Mouse (Mus musculus) intestine, embryonic 15.5 days (tissue): Measurements from ENCODE around the gene Zfp981. TPM values are rescaled to one million over a fixed set of nuclear protein-coding genes. Genes with fewer than 3 reads are reported as not detected.
A peak's percentile ranks its signal among the peaks of the same experiment; 100 is the strongest.
"Not testable (repeated sequence)": the region's sequence is repeated elsewhere in the genome, so short reads cannot be mapped to it uniquely, and the experiment has no call there.

Source experiments
- ATAC-seq: fragments of 200-750 bp; cut with Nextera tagmentation; 2 replicates; pipeline ENCODE4 v1.8.0; 2017; ENCODE audit warnings: moderate TSS enrichment, moderate library complexity
- H3K27ac ChIP-seq: fragments of 300-500 bp; sonication (generic); 2 replicates; pipeline ENCODE4 v1.5.1; 2015; ENCODE audit warnings: mild to moderate bottlenecking, inconsistent platforms
- H3K27me3 ChIP-seq: fragments of 300-500 bp; sonication (generic); replicated peaks from 2 replicates; pipeline ENCODE4 v1.6.1; 2015; ENCODE audit warnings: inconsistent platforms
- H3K36me3 ChIP-seq: fragments of 300-500 bp; sonication (generic); 2 replicates; pipeline ENCODE4 v1.6.1; 2015; ENCODE audit warnings: inconsistent platforms
- H3K4me1 ChIP-seq: fragments of 300-500 bp; sonication (generic); replicated peaks from 2 replicates; pipeline ENCODE4 v1.6.1; 2015; ENCODE audit warnings: inconsistent platforms
- H3K4me2 ChIP-seq: fragments of 300-500 bp; sonication (generic); replicated peaks from 2 replicates; pipeline ENCODE4 v1.6.1; 2015; ENCODE audit warnings: mild to moderate bottlenecking, inconsistent platforms
- H3K4me3 ChIP-seq: fragments of 300-500 bp; sonication (generic); replicated peaks from 2 replicates; pipeline ENCODE4 v1.5.1; 2015; ENCODE audit warnings: inconsistent platforms
- H3K9ac ChIP-seq: fragments of 300-500 bp; sonication (generic); 2 replicates; pipeline ENCODE4 v1.6.1; 2015; ENCODE audit warnings: inconsistent platforms
- H3K9me3 ChIP-seq: fragments of 300-500 bp; sonication (generic); 2 replicates; pipeline ENCODE4 v1.6.1; 2016; ENCODE audit warnings: inconsistent platforms
- WGBS: fragments of 180-500 bp; shearing (Covaris S2); methylation state at CpG from one replicate; pipeline ENCODE4 v1.1.7; 2015; 5-methylcytosine and 5-hydroxymethylcytosine counted together
- polyA plus RNA-seq: library from polyadenylated mRNA; unstranded; fragments of >200 nt; fragmentation: Nextera tagmentation; extraction: Ambion mirVana; gene quantifications from 2 replicates; pipeline ENCODE4 v1.2.1, GENCODE M21; 2015

Zfp981 gene
- polyA plus RNA-seq, 1 experiment from 2014 or later, result not detected

- Histone ChIP-seq H3K9me3 (peaks cover 23% of the 10 kb centered on the region), H3K4me1 (no peaks in the 10 kb centered on the region), H3K4me2 (no peak overlapping the region), H3K36me3 (no peaks in the 10 kb centered on the region), H3K27ac (no peak overlapping the region), H3K9ac (no peak overlapping the region), H3K27me3 (no peaks in the 10 kb centered on the region), H3K4me3 (no peak overlapping the region)
- 43% methylated on average over 1 of the region's 1 CpGs for WGBS
- ATAC-seq, result no peak
Measured at GRCm38 (mm10) chr4:146492851-146493250, 9.0 kb upstream of the Zfp981 start.

GRCm38 (mm10) chr4:146493319-146493907 lies 8.4 kb upstream of the Zfp981 start:
- H3K4me3 ChIP-seq, H3K36me3 ChIP-seq, H3K27ac ChIP-seq, H3K4me2 ChIP-seq, H3K4me1 ChIP-seq, H3K27me3 ChIP-seq, H3K9ac ChIP-seq, ATAC-seq: not testable (repeated sequence)
- 86% methylated on average over 6 of the region's 6 CpGs for WGBS
- H3K9me3 ChIP-seq, result peaks cover 23% of the 10 kb centered on the region

- no peaks in the 10 kb centered on the region for H3K4me1 ChIP-seq
- no peak overlapping the region for H3K4me2 ChIP-seq
- H3K9me3 ChIP-seq, result peaks cover 21% of the 10 kb centered on the region
- H3K36me3 ChIP-seq, result no peaks in the 10 kb centered on the region
- no peak for ATAC-seq
- H3K27me3 ChIP-seq, result no peaks in the 10 kb centered on the region
- no peak overlapping the region for H3K9ac ChIP-seq
- H3K4me3 ChIP-seq, result no peak overlapping the region
- H3K27ac ChIP-seq, result no peak overlapping the region
- WGBS, result 68% methylated on average over 4 of the region's 4 CpGs
Measured at GRCm38 (mm10) chr4:146494980-146495379, 6.8 kb upstream of the Zfp981 start.

- 82% methylated on average over 9 of the region's 9 CpGs for WGBS
- not testable (repeated sequence) for ATAC-seq
Measured at GRCm38 (mm10) chr4:146497695-146498275, 4.0 kb upstream of the Zfp981 start.

GRCm38 (mm10) chr4:146509029-146509428 lies 7.2 kb downstream of the Zfp981 start:
- not testable (repeated sequence) for H3K27ac ChIP-seq, ATAC-seq, H3K4me3 ChIP-seq, H3K4me1 ChIP-seq, H3K9ac ChIP-seq, H3K27me3 ChIP-seq, H3K4me2 ChIP-seq, H3K36me3 ChIP-seq, H3K9me3 ChIP-seq
- WGBS, result 95% methylated on average over 21 of the region's 24 CpGs

More at GRCm38 (mm10) chr4:146497695-146498275, 4.0 kb upstream of the Zfp981 start:
- not testable (repeated sequence) for H3K4me1 ChIP-seq, H3K27ac ChIP-seq, H3K36me3 ChIP-seq, H3K9ac ChIP-seq, H3K27me3 ChIP-seq, H3K4me3 ChIP-seq, H3K4me2 ChIP-seq
- H3K9me3 ChIP-seq, result peaks cover 16% of the 10 kb centered on the region

GRCm38 (mm10) chr4:146511871-146512270 lies 10.0 kb downstream of the Zfp981 start:
- H3K9ac ChIP-seq, H3K27me3 ChIP-seq, H3K27ac ChIP-seq, H3K9me3 ChIP-seq, H3K4me3 ChIP-seq, H3K4me1 ChIP-seq, ATAC-seq, H3K36me3 ChIP-seq, H3K4me2 ChIP-seq: not testable (repeated sequence)

GRCm38 (mm10) chr4:146516474-146516873 lies 14.6 kb downstream of the Zfp981 start:
- 59% methylated on average over 1 of the region's 1 CpGs for WGBS
- H3K4me3 ChIP-seq, result no peak overlapping the region
- no peak overlapping the region for H3K9ac ChIP-seq
- ATAC-seq, result no peak
- H3K27ac ChIP-seq, result no peak overlapping the region
- no peaks in the 10 kb centered on the region for H3K27me3 ChIP-seq
- H3K4me2 ChIP-seq, result no peak overlapping the region
- H3K9me3 ChIP-seq, result peaks cover 8% of the 10 kb centered on the region; the same call in 1 of the 2 replicates
- H3K36me3 ChIP-seq, result no peaks in the 10 kb centered on the region
- H3K4me1 ChIP-seq, result no peaks in the 10 kb centered on the region

- H3K27ac ChIP-seq, H3K36me3 ChIP-seq, H3K4me1 ChIP-seq, H3K4me2 ChIP-seq, ATAC-seq, H3K9ac ChIP-seq, H3K4me3 ChIP-seq, H3K27me3 ChIP-seq: not testable (repeated sequence)
- peaks cover 13% of the 10 kb centered on the region for H3K9me3 ChIP-seq
- 68% methylated on average over 2 of the region's 2 CpGs for WGBS
Measured at GRCm38 (mm10) chr4:146517150-146517549, 15.3 kb downstream of the Zfp981 start.

- Histone ChIP-seq H3K27ac (no peak overlapping the region), H3K9ac (no peak overlapping the region), H3K4me1 (no peaks in the 10 kb centered on the region), H3K4me3 (no peak overlapping the region), H3K4me2 (no peak overlapping the region), H3K9me3 (peaks cover 26% of the 10 kb centered on the region), H3K27me3 (no peaks in the 10 kb centered on the region), H3K36me3 (no peaks in the 10 kb centered on the region)
- no peak for ATAC-seq
- WGBS, result 82% methylated on average over 2 of the region's 2 CpGs
Measured at GRCm38 (mm10) chr4:146520723-146521122, 18.9 kb downstream of the Zfp981 start.

GRCm38 (mm10) chr4:146534574-146534973 lies 32.7 kb downstream of the Zfp981 start:
- H3K4me1 ChIP-seq, result no peaks in the 10 kb centered on the region
- H3K4me2 ChIP-seq, result no peak overlapping the region
- peaks cover 11% of the 10 kb centered on the region for H3K9me3 ChIP-seq
- WGBS, result 83% methylated on average over 4 of the region's 4 CpGs
- no peaks in the 10 kb centered on the region for H3K27me3 ChIP-seq
- H3K4me3 ChIP-seq, result no peak overlapping the region
- no peak for ATAC-seq
- H3K36me3 ChIP-seq, result no peaks in the 10 kb centered on the region
- no peak overlapping the region for H3K9ac ChIP-seq
- no peak overlapping the region for H3K27ac ChIP-seq

GRCm38 (mm10) chr4:146535883-146536282 lies 34.1 kb downstream of the Zfp981 start:
- Histone ChIP-seq H3K4me1 (no peaks in the 10 kb centered on the region), H3K4me3 (no peak overlapping the region), H3K27ac (no peak overlapping the region), H3K27me3 (no peaks in the 10 kb centered on the region), H3K36me3 (no peaks in the 10 kb centered on the region), H3K4me2 (no peak overlapping the region), H3K9me3 (peaks cover 11% of the 10 kb centered on the region), H3K9ac (no peak overlapping the region)
- ATAC-seq, result no peak

GRCm38 (mm10) chr4:146579905-146580873 lies 78.4 kb downstream of the Zfp981 start:
- not testable (repeated sequence) for H3K9ac ChIP-seq, H3K36me3 ChIP-seq, H3K4me1 ChIP-seq, H3K9me3 ChIP-seq, H3K27ac ChIP-seq, H3K4me3 ChIP-seq, H3K27me3 ChIP-seq
- WGBS, result under 1% methylated on average over 16 of the region's 111 CpGs
- peak; percentile 98 for ATAC-seq
- 0 out of 2 replicates have a peak overlapping the region, but pooled peaks have one; percentile 31 for H3K4me2 ChIP-seq
